Mouse (Mus musculus) left cerebral cortex, adult 2 months (tissue): ENCODE results near the gene Nt5e. TPM values are rescaled to one million over a fixed set of nuclear protein-coding genes. Genes with fewer than 3 reads are reported as not detected.
A peak's percentile ranks its signal among the peaks of the same experiment; 100 is the strongest.

Experiments used
- DNase-seq, 2 experiments: peaks; one replicate each; pipeline ENCODE4 v3.0.0; 2021 to 2022; ENCODE audit warnings: low spot score in 2 of 2, mixed read lengths in 1 of 2; ENCODE audit errors: extremely low spot score in 1 of 2
- H3K27ac ChIP-seq: fragments of 200-600 bp; 2 replicates; pipeline ENCODE4 v1.8.1; 2022
- H3K4me3 ChIP-seq: fragments of 200-600 bp; 2 replicates; pipeline ENCODE4 v1.8.1; 2022
- CTCF ChIP-seq: fragments of 200-600 bp; IDR thresholded peaks from 2 replicates; pipeline ENCODE4 v1.8.1; 2022; ENCODE audit warnings: antibody characterized with exemption, mild to moderate bottlenecking, moderate library complexity
- intact Hi-C: fragments of 180-260 bp; cut with DNase I; formaldehyde crosslinking; loops from one replicate; pipeline ENCODE4 v1.15.1; 2025
- total RNA-seq, 2 experiments: library from RNA; stranded (reverse); gene quantifications; 2 replicates each; pipeline ENCODE4 v1.2.3; 2021

The Nt5e gene
- total RNA-seq, 2 experiments from 2014 or later: 2.9 TPM

GRCm38 (mm10) chr9:88367751-88368150 is 40.8 kb downstream of the Nt5e start:
- no peak for TF ChIP-seq CTCF
- Histone ChIP-seq H3K27ac (no peak overlapping the region), H3K4me3 (no peak overlapping the region)
- intact Hi-C loops: no loop called here
- DNase-seq: no peak

- no peak for TF ChIP-seq CTCF
- no peak for DNase-seq
- no peak overlapping the region for H3K4me3 ChIP-seq
- no peak overlapping the region for H3K27ac ChIP-seq
- intact Hi-C loops: no loop called here
Measured at GRCm38 (mm10) chr9:88368476-88368875, 41.5 kb downstream of the Nt5e start.

GRCm38 (mm10) chr9:88369666-88370065 is 42.7 kb downstream of the Nt5e start:
- TF ChIP-seq CTCF: no peak
- intact Hi-C loops: no loop called here
- DNase-seq: no peak
- H3K4me3 ChIP-seq: no peak overlapping the region
- no peak overlapping the region for H3K27ac ChIP-seq

GRCm38 (mm10) chr9:88371201-88371600 is 44.2 kb downstream of the Nt5e start:
- no peak for TF ChIP-seq CTCF
- DNase-seq: no peak
- H3K4me3 ChIP-seq: no peak overlapping the region
- intact Hi-C loops: no loop called here
- no peak overlapping the region for H3K27ac ChIP-seq

GRCm38 (mm10) chr9:88373001-88373400 is 46.0 kb downstream of the Nt5e start:
- intact Hi-C loops: no loop called here
- no peak overlapping the region for H3K4me3 ChIP-seq
- no peak overlapping the region for H3K27ac ChIP-seq
- no peak for TF ChIP-seq CTCF
- no peak for DNase-seq

- DNase-seq: no peak
- no peak for TF ChIP-seq CTCF
- Histone ChIP-seq H3K27ac (no peak overlapping the region), H3K4me3 (no peak overlapping the region)
- intact Hi-C loops: no loop called here
Measured at GRCm38 (mm10) chr9:88377483-88377882, 50.5 kb downstream of the Nt5e start.

GRCm38 (mm10) chr9:88379057-88379456 is 52.1 kb downstream of the Nt5e start:
- no peak for DNase-seq
- intact Hi-C loops: no loop called here
- Histone ChIP-seq H3K4me3 (no peak overlapping the region), H3K27ac (no peak overlapping the region)
- no peak for TF ChIP-seq CTCF

GRCm38 (mm10) chr9:88380076-88380475 is 53.1 kb downstream of the Nt5e start:
- DNase-seq: no peak
- intact Hi-C loops: no loop called here

GRCm38 (mm10) chr9:88380542-88380941 is 53.5 kb downstream of the Nt5e start:
- no peak overlapping the region for H3K27ac ChIP-seq
- no peak for DNase-seq
- H3K4me3 ChIP-seq: no peak overlapping the region
- TF ChIP-seq CTCF: no peak
- intact Hi-C loops: no loop called here

More at GRCm38 (mm10) chr9:88380076-88380475, 53.1 kb downstream of the Nt5e start:
- H3K4me3 ChIP-seq: no peak overlapping the region
- no peak overlapping the region for H3K27ac ChIP-seq
- no peak for TF ChIP-seq CTCF

- TF ChIP-seq CTCF: no peak
- intact Hi-C loops: no loop called here
- Histone ChIP-seq H3K4me3 (no peak overlapping the region), H3K27ac (no peak overlapping the region)
- no peak for DNase-seq
Measured at GRCm38 (mm10) chr9:88388826-88389225, 61.8 kb downstream of the Nt5e start.

GRCm38 (mm10) chr9:88394852-88395251 is 67.9 kb downstream of the Nt5e start:
- Histone ChIP-seq H3K4me3 (no peak overlapping the region), H3K27ac (no peak overlapping the region)
- DNase-seq: no peak
- intact Hi-C loops: no loop called here
- no peak for TF ChIP-seq CTCF

- Histone ChIP-seq H3K27ac (no peak overlapping the region), H3K4me3 (no peak overlapping the region)
- DNase-seq: no peak
- intact Hi-C loops: loop anchor here (2.0 kb wide), 1 partner anchor 158 kb away; no protein-coding TSS in a partner anchor
- TF ChIP-seq CTCF: peak; percentile 59
Measured at GRCm38 (mm10) chr9:88398461-88398860, 71.5 kb downstream of the Nt5e start.

GRCm38 (mm10) chr9:88404088-88404487 is 77.1 kb downstream of the Nt5e start:
- TF ChIP-seq CTCF: no peak
- no peak overlapping the region for H3K4me3 ChIP-seq
- no peak overlapping the region; the same call in 1 of the 2 replicates for H3K27ac ChIP-seq
- intact Hi-C loops: loop anchor here (10.0 kb wide), 1 partner anchor 141 kb away; the partner anchor contains the start of gene Zfp949
- DNase-seq: no peak

- DNase-seq: no peak
- TF ChIP-seq CTCF: no peak
- no peak overlapping the region; the same call in 1 of the 2 replicates for H3K27ac ChIP-seq
- no peak overlapping the region for H3K4me3 ChIP-seq
- intact Hi-C loops: loop anchor here (10.0 kb wide), 1 partner anchor 140 kb away; the partner anchor contains the start of gene Zfp949
Measured at GRCm38 (mm10) chr9:88404515-88404914, 77.5 kb downstream of the Nt5e start.
